In genomic region chr15:10999832-11000231, GRCm38 (mm10) we compare ENCODE assay signal across 11 mouse cellular contexts. TPM values are rescaled to one million over a fixed set of nuclear protein-coding genes. Genes with fewer than 3 reads are reported as not detected.
DNase-seq lines count a peak whose midpoint lies in the region; ATAC-seq lines count a peak whose summit lies in the region.
"Had no signal": no experiment of that assay in that cellular context is flagged by ENCODE, and none has a peak within 500 bp of the region (broad histone marks: within the 10 kb centered on the region; RNA-seq: fewer than 3 reads in every experiment).

No protein-coding gene starts in this region.

- H3K9ac ChIP-seq in kidney, embryonic 16.5 days (replicated peaks; ENCODE audit: low read length) = no peak overlapping the region
- H3K9ac ChIP-seq in midbrain, embryonic 15.5 days = no peak overlapping the region

- 0 out of 2 replicates have a peak, but pooled peaks cover 4% of the 10 kb centered on the region for H3K36me3 ChIP-seq in kidney, embryonic 16.5 days (ENCODE audit: insufficient read depth, low read length)
- no peaks in the 10 kb centered on the region for H3K36me3 ChIP-seq in midbrain, embryonic 15.5 days (replicated peaks)

- ATAC-seq in frontal cortex, adult (ENCODE audit: low TSS enrichment) = peak; percentile 91
- peak; percentile 77 for ATAC-seq in kidney, embryonic 16.5 days (ENCODE audit: low FRiP score, low TSS enrichment)
- peak; percentile 67; the same call in 1 of the 2 replicates for ATAC-seq in midbrain, embryonic 15.5 days (replicated peaks)

- H3K4me1 ChIP-seq in kidney, embryonic 16.5 days (ENCODE audit: insufficient read depth, low read length) = no peaks in the 10 kb centered on the region
- H3K4me1 ChIP-seq in midbrain, embryonic 15.5 days = no peaks in the 10 kb centered on the region

- no peaks in the 10 kb centered on the region for H3K9me3 ChIP-seq in kidney, embryonic 16.5 days (ENCODE audit: low read length)
- H3K9me3 ChIP-seq in midbrain, embryonic 15.5 days = no peaks in the 10 kb centered on the region

- WGBS in kidney, embryonic 16.5 days = 40% methylated on average over 5 of the region's 5 CpGs
- WGBS in midbrain, embryonic 15.5 days = 53% methylated on average over 5 of the region's 5 CpGs

- no peak for DNase-seq in frontal cortex, postnatal 10 days (ENCODE audit: low spot score in 2 of 2)
- no peak for DNase-seq in kidney, postnatal 14 days
- peak; percentile 40 for DNase-seq in brain, adult 2 months (ENCODE audit: low read depth, low spot score)
- no peak for DNase-seq in frontal cortex, postnatal 36 days (ENCODE audit: low spot score in 2 of 2)
- no peak for DNase-seq in frontal cortex, postnatal 25 days (ENCODE audit: low spot score in 2 of 2)
- DNase-seq: layer of hippocampus, postnatal 36 days had no signal

- H3K4me3 ChIP-seq in kidney, embryonic 16.5 days (ENCODE audit: low read length) = no peak overlapping the region
- no peak overlapping the region for H3K4me3 ChIP-seq in midbrain, embryonic 15.5 days

- H3K27ac ChIP-seq in kidney, embryonic 16.5 days (ENCODE audit: low read length) = no peak overlapping the region
- no peak overlapping the region for H3K27ac ChIP-seq in midbrain, embryonic 15.5 days

- no peaks in the 10 kb centered on the region for H3K27me3 ChIP-seq in kidney, embryonic 16.5 days (ENCODE audit: insufficient read depth, low read length)
- no peaks in the 10 kb centered on the region for H3K27me3 ChIP-seq in midbrain, embryonic 15.5 days (replicated peaks)

- H3K4me2 ChIP-seq in kidney, embryonic 16.5 days (replicated peaks; ENCODE audit: low read depth, low read length) = peak overlapping the region; percentile 25; the same call in 1 of the 2 replicates
- no peak overlapping the region for H3K4me2 ChIP-seq in midbrain, embryonic 15.5 days
- H3K4me2 ChIP-seq: liver, embryonic 11.5 days had no signal

RNA-seq across cellular contexts. Expression of gene Slc45a2, which starts 0.7 kb away (rescaled TPM):
- 0.05 TPM in 1 of 2 replicates, not detected in the other for polyA plus RNA-seq in kidney, embryonic 16.5 days (2015; fragmentation: Nextera tagmentation; extraction: Ambion mirVana)
- polyA plus RNA-seq in midbrain, embryonic 15.5 days (2015; fragmentation: Nextera tagmentation; extraction: Ambion mirVana) = 0.06 and 0.18 TPM in 2 replicates

RNA-seq across cellular contexts. Expression of gene Amacr, which starts 18.3 kb away (rescaled TPM):
- polyA plus RNA-seq in kidney, embryonic 16.5 days (2015; fragmentation: Nextera tagmentation; extraction: Ambion mirVana) = 37.1 and 44.4 TPM in 2 replicates
- polyA plus RNA-seq in midbrain, embryonic 15.5 days (2015; fragmentation: Nextera tagmentation; extraction: Ambion mirVana) = 11.4 and 13.8 TPM in 2 replicates

RNA-seq across cellular contexts. Expression of gene Rxfp3, which starts 38.0 kb away (rescaled TPM):
- polyA plus RNA-seq in kidney, embryonic 16.5 days (2015; fragmentation: Nextera tagmentation; extraction: Ambion mirVana) = 0.33 and 0.37 TPM in 2 replicates
- polyA plus RNA-seq in midbrain, embryonic 15.5 days (2015; fragmentation: Nextera tagmentation; extraction: Ambion mirVana) = 2.6 and 3.0 TPM in 2 replicates
- polyA plus RNA-seq: spleen, adult 2 months had no signal

RNA-seq across cellular contexts. Expression of gene C1qtnf3, which starts 47.7 kb away (rescaled TPM):
- 12.3 and 15.1 TPM in 2 replicates for polyA plus RNA-seq in kidney, embryonic 16.5 days (2015; fragmentation: Nextera tagmentation; extraction: Ambion mirVana)
- polyA plus RNA-seq in midbrain, embryonic 15.5 days (2015; fragmentation: Nextera tagmentation; extraction: Ambion mirVana) = 0.89 and 0.93 TPM in 2 replicates
- polyA plus RNA-seq: spleen, adult 2 months had no signal
